Mouse (Mus musculus) kidney, adult 18-20 months (tissue): Measurements from ENCODE around the gene Syf2.
"Not testable (repeated sequence)": the region's sequence is repeated elsewhere in the genome, so short reads cannot be mapped to it uniquely, and the experiment has no call there.

Source experiments
- DNase-seq: peaks from one replicate; pipeline ENCODE4 v3.0.0; 2021

Gene Syf2

DNA sequence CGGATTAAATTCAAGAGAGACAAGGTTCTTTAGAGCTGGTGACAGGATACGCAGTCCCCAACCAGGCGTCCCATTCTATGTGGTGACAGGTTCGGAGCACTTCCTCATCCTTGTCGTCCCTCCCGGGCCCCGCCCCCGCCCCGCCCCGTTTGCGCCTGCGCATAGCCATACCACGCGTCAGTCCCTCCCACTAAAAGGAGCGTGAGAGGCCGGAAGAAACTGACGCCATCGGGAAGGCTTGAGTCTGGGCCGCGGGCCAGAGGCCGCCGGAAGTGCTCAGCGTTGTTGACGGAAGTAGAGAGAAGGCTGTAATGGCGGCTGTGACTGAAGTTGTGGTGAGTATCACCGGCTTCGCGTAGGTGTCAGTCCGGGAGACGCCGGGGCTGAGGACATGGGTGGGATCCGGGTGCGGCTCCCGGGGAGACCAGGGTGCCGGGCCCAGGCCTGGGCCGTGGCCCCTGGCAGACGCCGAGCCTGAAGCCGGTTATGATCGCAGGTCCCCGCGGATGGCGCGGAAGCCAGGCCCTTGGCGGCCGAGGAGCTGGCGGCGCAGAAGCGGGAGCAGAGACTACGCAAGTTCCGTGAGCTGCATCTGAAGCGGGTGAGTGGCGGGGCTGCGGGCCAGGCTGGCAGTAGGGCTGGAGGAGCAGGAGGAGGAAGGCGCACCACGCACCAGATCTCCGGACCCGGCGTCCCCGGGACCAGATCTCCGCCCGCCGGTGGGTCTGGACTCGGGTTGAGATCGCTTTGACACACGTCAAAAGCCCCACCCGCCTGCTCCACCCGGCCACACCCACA, at the start of gene Syf2:
TSS of gene Syf2 (plus strand) at position 215 of the 798 bp plus-strand sequence.
- peak; percentile 94 for DNase-seq

DNA sequence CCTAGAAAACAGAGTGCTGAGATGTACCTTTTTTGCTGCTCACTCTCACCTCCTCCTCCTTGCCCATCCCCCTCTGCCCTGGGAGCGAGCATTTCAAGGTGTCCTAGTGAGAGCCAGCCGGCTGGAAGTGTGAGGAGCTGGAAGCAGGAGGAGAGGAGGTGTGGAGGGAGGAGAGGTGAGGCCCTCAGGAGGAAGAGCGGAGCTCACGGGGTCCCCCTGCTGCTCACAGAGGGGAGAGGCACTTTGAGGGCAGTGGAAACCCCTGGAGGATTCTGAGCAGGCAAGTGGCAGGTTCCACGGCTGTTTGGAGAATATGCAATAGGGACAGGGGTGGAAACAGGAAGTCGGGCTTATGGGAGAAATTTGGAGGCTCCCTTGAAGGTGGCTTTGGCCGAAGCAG, 47.4 kb upstream of the Syf2 start:
- DNase-seq, result peak; percentile 49

DNA sequence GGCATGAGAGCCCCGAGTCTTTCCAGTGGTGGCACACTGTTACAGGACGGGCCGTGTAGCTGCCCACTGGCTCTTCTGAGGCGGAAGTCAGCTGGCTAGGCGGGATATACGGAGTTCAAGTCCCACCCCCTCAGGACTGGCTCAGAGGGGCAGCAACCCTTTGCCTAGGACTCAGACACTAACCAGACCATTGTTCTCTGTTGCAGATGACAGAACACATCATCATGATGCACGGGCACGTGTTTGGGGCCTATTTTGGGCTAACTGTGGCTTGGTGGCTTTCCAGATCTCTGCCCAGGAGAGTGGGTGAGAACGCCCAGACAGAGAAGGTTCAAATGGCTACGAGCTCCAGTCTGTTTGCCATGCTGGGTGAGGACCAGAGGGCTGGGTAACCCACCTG, 46.9 kb upstream of the Syf2 start:
- DNase-seq, result no peak

DNA sequence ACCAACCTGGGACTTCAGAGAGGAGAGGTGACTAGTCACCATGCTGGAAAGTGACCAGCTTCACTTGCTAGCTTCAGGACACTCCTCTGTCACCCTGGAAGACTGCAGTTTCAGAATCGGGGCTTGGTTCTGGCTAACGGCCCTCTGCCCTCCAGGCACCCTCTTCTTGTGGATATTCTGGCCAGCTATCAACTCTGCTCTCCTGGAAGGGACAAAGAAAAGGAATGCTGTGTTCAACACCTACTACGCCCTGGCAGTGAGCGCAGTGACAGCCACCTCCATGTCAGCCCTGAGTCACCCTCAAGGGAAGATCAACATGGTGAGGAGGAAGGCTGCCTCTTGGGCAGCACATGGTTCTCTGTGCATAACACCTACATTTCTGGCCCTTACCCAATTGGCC, 46.3 kb upstream of the Syf2 start:
- DNase-seq, result no peak

DNA sequence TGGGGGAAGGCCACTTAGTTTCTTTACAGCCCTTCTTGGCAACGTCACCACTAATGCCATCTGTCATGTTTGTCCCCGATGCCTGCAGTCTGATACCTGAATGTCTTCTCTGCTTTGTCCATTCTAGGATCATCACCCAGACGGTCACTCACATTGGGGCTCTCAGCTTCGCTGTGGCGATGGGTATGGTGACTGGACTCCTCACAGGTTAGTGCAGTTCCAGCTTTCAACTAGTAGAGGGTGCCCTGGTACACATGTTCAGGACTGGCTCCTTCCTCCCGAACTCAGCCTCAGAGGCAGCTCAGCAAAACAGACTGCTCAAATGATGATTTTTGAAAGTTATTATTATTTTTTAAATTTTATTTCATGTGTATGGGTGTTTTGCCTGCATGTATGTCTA, 38.6 kb upstream of the Syf2 start:
- DNase-seq, result peak; percentile 63

DNA sequence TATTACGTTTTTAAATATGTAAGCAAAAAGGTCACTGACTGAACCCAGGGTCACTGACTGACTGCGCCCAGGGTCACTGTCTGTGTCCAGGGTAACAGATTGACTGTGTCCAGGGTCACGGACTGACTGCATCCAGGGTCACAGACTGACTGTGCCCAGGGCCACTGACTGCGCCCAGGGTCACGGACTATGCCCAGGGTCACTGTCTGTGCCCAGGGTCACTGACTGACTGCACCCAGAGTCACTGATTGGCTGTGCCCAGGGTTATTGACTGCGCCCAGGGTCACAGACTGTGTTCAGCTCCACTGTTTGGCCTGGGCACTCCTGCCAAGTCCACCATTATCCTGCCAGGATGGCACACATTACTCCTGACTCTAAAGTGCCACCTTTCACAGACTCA, 33.4 kb upstream of the Syf2 start:
- no peak for DNase-seq

DNA sequence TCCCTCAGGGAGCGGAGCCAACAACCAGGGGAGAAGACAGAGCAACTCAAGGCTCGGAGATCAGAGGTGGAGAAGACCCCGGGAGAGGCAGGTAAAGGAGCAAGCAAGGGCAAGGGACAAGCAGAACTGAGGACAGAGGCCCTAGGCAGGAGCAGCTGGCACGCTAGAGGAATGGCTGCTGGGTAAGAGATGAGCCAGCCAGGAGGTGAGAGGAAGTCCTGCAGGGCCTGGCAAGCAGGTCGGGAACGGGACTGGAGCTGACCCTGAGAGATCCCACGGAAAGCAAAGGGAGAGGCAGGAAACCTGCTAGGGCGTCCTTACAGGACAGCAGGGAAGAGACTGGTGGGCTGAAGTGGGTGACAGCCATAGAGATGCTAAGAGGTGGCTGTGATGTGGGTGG, 29.6 kb upstream of the Syf2 start:
- DNase-seq, result no peak

DNA sequence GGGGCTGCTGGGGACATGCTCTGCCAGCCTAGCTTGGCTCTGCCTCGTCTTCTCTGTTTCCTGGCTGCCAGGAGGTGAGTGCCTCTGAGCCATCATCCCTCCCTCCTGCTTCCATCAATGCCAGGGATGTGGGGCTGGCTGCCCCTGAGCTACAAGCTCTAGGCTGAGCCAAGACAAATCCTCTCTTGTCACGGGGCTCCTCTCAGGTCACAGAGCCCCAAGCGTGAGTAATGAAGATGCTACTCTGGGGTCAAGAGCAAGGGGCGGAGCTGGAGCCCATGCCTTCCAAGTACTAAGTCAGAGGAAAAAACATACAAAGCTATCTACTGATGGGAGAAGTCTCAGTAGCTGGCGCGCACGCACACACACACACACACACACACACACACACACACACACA, 27.7 kb upstream of the Syf2 start:
- DNase-seq, result no peak

DNA sequence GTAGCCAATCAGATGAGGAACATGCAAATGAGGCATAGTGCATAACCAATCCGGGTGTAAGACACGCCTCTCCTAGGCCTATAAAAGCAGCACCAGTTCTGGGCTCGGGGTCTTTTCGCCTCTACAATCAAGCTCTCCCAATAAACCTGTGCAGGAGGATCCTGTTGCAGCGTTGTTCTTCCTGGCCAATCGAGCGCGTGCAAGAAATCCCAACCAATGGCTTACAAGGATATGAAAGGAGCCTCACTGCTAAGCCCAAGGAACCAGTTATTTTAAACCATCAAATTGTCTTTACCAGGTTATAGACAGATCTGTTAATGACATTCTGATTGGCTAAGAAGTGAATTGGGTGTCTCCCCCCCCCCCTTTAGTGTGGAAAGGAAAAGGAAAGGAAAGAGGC, 19.3 kb upstream of the Syf2 start:
- not testable (repeated sequence) for DNase-seq

DNA sequence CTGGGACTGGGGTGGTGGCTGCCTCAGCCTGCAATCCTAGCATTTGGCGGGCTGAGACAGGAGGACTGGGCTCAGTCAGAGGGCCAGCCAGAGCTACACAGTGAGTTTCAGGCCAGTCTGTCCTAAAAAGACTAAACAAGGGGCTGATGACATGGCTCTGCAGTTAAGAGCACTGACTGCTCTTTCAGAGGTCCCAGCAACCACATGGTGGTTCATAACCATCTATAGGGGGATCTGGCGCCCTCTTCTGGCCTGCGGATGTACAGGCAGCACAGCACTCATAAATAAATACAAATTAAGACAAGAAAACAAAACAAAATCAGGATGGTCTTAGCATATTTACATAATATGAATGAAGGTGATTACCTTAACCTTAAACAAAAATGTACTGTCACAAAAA, 17.3 kb upstream of the Syf2 start:
- peak; percentile 73 for DNase-seq

DNA sequence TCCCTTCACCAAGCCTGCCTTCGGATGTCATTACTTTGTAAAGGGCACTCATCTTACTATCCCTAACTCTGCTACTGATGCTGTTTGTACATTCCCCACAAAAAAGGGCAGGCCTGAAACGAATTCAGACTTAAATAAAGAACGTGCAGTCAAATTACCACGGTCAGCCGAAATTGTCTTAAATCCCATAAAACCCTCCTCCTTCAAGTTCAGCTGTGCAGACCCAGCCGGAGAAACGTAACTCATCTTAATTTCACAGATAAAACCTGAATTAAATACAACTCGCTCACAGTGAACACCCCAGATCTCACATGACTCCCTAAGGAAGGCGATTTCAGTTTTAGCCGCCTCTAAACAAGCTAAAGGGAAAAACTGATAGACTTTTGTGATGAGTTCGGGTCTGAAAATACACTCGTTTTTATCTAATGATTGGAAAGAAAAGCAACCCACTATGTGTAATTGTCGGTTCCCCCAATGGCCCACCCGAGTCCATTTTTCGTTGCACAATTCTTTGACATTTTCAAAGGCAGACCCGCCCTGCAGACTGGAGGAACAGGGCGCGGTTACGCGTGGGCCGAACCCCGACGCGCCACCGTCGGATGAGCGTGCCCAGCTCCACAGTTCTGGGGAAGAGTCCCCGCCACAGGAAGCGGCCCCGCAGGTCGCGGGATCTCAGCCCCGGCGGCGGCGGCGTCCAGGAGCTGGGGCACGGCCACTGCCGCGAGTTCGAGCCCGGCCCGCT, 16.4 kb upstream of the Syf2 start:
- DNase-seq, result no peak

DNA sequence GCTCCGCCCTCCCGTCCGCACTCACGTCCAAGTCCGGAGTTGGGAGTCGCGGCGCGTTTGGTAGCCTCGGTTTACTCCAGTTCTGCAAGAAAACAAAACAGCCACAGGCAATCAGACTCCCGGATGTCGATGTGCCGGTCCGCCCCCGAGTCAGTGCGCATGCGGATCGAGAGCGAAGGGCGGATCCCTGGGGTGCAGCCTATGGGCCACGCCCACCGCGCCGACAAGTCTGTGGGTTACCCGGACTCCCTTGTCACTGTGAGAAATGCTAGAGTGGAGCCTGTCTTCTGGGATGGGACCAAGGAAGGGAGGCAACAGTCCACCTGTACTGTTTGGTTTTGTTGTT, 15.9 kb upstream of the Syf2 start, which contains the start of gene Tmem50a:
TSS of gene Tmem50a (minus strand) at position 161 of the 346 bp plus-strand sequence.
- DNase-seq, result peak; percentile 93

DNA sequence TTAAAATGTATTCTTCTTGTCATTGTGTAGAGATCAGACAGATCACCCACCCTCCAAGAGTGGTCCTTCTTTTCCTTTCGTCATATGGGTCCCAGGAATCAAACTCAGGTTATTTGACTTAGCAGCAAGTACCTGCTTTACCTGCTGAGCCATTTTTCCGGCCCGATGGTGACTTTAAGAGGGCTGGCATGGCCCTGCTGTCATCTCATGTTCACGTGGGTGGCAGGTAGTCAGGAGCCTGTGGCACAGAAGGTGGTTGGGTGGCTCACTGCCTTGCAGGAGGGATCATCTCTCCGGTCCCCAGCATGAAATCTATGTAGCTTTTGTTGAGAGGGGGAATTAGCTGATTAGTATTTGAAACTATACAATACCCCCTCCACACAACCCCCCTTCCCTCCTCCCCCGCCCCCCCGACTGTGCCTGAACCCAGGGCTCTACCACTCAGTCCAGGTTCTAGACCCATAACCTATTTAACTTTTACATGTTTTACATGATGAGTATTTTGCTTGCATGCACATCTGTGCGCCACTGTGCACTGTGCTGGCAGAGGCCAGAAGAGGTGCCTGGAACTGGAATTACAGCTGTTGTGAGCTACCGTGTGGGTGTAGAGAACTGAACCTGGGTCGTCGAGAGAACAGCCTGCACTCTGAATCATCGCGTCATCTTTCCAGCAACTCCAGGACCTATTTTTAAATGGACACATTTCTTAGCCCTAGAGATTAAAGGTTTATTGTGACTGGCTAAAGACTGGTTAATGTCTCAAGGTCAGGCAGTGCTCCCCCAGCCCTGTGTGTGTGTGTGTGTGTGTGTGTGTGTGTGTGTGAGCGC, 15.3 kb upstream of the Syf2 start:
- no peak for DNase-seq

DNA sequence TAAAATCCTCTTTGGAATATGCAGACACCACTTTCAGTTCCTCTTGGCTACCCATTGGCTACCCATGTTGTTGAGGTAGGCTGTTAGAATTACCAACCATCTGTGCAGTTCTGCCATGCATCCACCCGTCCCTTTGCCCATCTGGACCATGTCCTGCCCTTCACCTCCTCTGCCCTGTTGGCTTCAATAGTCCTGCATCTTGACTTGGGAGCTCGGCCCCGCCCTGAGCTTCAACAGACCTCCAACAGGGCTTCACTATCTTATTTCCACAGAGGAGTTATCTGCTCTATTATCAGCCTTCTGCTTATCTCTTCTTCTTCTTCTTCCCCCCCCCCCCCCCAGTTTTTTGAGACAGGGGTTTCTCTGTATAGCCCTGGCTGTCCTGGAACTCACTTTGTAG, 13.5 kb upstream of the Syf2 start:
- no peak for DNase-seq

DNA sequence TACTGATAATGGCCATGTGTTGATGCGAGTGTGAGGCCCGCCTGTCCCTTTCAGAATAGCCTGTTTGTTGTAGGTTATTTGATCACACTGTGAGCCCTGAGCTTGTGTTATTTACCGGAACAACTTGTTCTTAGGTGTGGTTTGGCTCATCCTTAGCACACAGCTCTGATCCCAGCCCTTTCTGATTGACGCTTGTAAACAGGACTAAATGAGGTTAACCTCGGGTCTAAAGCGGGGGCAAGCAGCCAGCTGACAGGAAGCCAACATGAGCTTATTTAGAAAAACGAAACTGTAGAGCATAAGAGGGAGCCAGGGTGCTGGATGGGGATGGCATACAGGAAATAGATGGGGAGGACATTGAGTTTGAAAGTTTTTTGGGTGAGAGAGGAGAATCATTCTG, 12.3 kb upstream of the Syf2 start:
- DNase-seq, result peak; percentile 83

DNA sequence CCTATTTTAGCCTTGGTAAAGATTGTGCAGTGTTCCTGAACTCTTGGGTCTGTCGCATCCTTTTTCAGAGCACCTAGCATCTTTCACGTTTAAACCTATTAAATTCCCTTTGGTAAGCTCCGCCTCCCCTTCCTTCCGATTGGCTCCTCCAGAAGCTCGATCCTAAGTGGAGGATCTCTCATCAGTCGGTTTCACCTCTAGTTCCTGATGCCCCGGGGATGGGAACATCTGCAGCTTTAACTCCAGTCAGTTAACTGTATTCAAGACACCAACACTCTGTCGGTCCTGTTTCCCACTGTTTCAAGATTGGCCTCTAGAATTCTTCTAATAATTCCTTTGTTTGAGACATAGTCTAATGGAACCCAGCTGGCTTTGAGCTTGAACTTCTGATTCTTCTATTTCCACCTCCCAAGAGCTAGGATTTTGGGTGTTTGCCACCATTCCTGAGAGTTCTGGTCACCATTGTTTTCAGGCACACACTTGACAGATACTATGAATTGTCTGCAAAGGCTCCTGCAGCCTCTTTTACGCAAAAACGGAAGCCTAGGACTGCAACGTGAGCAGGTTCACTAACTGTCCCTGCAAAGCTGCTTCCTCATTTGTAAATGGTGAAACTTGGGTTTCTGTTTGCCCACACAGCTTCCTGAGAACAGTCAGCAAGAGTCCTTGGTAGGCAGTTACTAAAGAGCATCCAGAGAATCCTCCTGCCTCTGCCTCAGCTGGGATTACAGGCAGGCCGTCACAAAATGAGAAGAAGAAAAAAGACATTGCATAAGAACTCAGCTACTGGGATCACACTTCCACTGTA, 10.8 kb upstream of the Syf2 start:
- DNase-seq, result no peak

DNA sequence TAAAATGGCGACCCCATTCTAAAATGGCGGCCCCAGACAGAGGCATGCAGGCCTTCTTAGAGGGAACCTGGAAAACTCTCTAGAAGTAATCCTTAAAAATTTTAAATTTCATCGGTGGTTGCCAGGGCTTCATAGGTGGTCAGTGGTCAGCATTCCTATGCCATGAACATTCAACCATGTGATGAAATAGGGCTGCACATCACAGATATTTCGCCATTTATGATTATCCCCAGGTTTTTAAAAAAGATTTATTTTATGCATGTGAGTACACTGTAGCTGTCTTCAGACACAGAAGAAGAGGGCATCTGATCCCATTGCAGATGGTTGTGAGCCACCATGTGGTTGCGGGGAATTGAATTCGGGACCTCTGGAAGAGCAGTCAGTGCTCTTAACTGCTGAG, 10.1 kb upstream of the Syf2 start:
- DNase-seq, result no peak

DNA sequence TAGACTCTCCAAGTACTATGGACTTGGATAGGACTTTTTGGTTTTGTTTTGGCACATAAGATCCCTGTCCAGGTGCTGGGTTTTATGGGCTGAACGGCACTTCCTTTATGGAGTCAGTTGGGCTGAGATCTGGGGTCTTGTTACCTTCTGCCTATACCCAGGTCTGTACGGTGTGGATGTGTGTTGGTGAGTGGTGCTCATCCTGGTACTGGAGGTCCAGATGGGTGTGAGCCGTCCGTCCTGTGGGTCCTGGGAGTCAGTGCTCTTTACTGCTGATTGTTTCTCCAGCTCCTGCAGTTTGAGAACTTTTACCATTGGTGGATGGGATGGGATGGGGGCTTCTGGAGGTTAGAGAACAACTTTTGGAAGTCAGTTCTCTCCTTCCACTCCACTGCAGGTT, 9.0 kb upstream of the Syf2 start:
- DNase-seq, result no peak

DNA sequence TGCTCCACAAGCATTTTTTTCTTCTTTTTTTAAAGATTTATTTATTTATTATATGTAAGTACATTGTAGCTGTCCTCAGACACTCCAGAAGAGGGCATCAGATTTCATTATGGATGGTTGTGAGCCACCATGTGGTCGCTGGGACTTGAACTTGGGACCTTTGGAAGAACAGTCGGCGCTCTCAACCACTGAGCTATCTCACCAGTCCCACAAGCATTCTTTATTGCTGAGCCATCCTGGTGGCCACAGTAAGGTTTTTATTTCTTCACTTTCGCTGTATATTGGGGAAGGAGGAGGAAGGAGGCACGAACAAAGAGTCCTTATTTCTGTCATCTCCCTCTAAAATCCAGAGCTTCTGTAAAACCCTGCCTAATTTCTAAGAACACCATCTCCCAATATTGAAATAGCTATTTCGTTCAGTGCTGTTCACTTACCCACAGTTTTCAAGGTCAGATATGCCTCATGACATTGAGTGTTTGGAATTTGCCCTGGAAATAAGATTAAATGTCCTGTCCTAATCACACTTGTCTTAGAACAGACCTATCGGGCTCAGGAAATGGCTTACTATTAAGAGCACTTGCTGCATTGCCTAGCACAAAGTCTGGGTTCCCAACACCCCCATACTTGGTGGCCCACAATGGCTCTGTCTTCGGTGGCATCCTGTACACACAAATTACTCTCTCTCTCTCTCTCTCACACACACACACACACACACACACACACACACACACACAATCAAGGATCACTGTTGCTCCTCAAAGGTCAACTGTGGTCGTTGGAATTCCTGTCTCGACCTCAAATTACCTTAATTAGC, 8.4 kb upstream of the Syf2 start:
- no peak for DNase-seq

DNA sequence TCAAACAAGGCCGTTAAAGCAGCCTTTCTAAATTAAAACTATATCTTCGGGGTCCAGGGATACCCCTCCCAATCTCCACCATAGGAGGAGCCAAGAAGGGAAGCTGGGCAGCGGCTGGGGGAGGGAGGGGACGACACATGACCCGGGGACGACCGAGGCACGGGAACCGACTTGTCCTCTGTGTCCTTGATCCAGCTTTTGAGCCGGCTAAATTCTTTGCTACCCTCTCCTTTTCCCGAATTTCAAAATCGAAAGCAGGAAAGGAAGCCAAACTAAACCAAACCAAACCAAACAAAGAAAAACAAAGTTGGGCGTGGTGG, 7.8 kb upstream of the Syf2 start:
- peak; percentile 77 for DNase-seq

DNA sequence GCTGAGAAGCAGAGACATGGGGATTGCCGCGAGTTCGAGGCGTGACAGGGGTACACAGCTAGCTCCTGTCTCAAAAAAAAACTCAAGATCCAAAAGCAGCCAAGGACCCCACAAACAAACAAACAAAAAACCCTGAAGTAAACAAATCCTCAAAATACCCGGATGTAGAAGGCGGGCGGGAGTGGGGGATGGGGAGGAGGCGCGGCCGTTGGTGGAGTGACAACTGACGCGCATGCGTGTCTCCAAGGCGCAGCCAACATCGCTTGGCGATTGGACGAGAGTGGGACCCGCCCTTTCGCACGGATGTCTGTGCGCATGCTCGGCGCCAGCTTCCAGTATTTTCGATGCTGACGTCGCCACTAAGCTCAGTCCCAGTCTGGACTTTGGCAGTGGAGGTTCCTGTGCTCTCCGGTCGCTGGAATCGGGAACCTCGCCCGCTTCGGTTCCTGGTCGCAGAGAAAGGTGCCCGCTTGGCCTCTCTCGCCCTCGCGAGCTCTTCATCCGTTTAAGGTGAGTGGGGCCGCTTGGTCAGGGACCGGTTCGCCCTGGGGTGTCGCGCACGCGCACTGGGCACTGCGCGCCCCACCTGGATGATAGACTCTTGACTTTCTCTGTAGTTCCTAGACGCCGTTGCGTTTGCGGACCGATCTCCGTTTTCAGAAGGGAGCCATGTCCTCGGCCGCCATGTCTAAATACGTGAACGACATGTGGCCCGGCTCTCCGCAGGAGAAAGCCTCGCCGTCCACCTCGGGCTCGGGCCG, 7.3 kb upstream of the Syf2 start, which contains the start of gene Rsrp1:
TSS of gene Rsrp1 (plus strand) at position 335 of the 761 bp plus-strand sequence.
- DNase-seq, result peak; percentile 97
